Mouse (Mus musculus) small intestine, adult 2 months (tissue): ENCODE measurements around the gene Cecr2.

Experiments used
- CTCF ChIP-seq: fragments of 200-500 bp; IDR thresholded peaks from 2 replicates; pipeline ENCODE4 v1.5.1; 2012; ENCODE audit warnings: low read depth, mild to moderate bottlenecking, control low read depth, inconsistent platforms, low read length, moderate library complexity, mixed read lengths; ENCODE audit not compliant: insufficient replicate concordance, insufficient read length; ENCODE audit errors: extremely low read depth
- POLR2A ChIP-seq: fragments of 200-500 bp; IDR thresholded peaks from 2 replicates; pipeline ENCODE4 v1.6.1; 2012; ENCODE audit warnings: low read depth, mild to moderate bottlenecking, control low read depth, inconsistent platforms, low read length, moderate library complexity

GRCm38 (mm10) chr6:120639547-120639946, 26.6 kb upstream of the Cecr2 start:
- no peak for TF ChIP-seq POLR2A
- no peak for TF ChIP-seq CTCF
